Mouse (Mus musculus): ENCODE measurements around the gene 1110008L16Rik.

DNA sequence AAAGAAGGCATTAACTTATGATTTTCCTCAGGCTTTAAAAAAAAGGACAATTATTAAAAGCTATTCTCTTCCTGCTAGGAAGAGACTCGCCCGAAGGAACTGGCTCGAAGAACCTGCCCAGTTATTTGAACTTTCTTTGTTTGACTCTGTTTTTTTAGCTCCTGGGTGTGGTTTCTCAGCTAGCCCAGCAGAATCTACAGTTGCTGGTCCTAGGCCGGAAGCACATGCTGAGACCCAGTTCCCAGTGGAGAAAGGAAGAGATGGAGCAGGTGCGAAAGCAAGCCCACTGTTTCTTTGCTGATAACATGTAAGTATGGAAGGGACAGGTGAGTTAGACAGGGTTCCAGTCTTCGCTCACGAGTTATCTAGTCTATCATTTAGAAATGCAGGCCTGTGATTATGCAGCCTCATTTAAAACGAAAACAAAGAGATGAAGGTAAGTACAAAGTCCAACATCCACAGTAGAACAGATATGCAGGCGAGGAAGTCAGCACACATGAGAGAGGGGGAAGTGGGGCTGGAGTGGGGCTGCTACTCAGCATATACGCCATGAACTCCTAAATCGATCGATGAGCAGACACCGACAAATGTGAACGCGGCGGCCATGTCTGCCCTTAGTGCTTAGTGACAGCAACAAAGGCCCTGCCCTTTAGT, 77.7 kb downstream of the 1110008L16Rik start:
- TF ChIP-seq POLR2A (IDR thresholded peaks at IDR 0.05; ENCODE audit: control insufficient read depth, low read depth, low read length): no peak
- no peak for TF ChIP-seq CTCF (IDR thresholded peaks at IDR 0.05; ENCODE audit: control insufficient read depth, insufficient read depth, insufficient replicate concordance, low read depth, low read length)
